Mouse (Mus musculus) large intestine, adult 2 months (tissue): ENCODE data around the gene Thbs1. TPM values are rescaled to one million over a fixed set of nuclear protein-coding genes. Genes with fewer than 3 reads are reported as not detected.

Source experiments
- DNase-seq: peaks from one replicate; pipeline ENCODE4 v3.0.0-alpha.2; 2012; ENCODE audit warnings: low read depth, low spot score
- WGBS: fragments of 180-500 bp; shearing (Covaris S2); methylation state at CpG from one replicate; pipeline ENCODE4 v1.1.7; 2018; 5-methylcytosine and 5-hydroxymethylcytosine counted together
- polyA plus RNA-seq: library from polyadenylated mRNA; depleted of rRNA; stranded (reverse); fragments of >200 nt; gene quantifications from 2 replicates; pipeline ENCODE4 v1.2.3, GENCODE M21; 2012

The Thbs1 gene
- polyA plus RNA-seq, 1 experiment, result 6.6 TPM

DNA sequence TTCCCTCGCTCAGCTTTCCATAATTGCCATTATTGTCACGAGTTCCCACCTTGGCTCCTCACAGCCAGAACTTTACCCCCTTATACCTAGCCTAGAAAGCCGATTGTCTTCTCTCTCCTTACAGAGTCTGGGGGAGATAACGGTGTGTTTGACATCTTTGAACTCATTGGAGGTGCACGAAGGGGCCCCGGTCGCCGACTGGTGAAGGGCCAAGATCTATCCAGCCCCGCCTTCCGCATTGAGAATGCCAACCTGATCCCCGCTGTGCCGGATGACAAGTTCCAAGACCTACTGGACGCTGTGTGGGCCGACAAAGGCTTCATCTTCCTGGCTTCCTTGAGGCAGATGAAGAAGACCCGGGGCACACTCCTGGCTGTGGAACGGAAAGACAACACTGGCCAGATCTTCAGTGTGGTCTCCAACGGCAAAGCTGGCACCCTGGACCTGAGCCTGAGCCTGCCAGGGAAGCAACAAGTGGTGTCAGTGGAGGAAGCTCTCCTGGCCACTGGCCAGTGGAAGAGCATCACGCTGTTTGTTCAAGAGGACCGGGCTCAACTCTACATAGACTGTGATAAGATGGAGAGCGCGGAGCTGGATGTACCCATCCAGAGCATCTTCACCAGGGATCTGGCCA, 1.3 kb downstream of the Thbs1 start:
- no peak for DNase-seq
- WGBS, result 41% methylated on average over 21 of the region's 21 CpGs

DNA sequence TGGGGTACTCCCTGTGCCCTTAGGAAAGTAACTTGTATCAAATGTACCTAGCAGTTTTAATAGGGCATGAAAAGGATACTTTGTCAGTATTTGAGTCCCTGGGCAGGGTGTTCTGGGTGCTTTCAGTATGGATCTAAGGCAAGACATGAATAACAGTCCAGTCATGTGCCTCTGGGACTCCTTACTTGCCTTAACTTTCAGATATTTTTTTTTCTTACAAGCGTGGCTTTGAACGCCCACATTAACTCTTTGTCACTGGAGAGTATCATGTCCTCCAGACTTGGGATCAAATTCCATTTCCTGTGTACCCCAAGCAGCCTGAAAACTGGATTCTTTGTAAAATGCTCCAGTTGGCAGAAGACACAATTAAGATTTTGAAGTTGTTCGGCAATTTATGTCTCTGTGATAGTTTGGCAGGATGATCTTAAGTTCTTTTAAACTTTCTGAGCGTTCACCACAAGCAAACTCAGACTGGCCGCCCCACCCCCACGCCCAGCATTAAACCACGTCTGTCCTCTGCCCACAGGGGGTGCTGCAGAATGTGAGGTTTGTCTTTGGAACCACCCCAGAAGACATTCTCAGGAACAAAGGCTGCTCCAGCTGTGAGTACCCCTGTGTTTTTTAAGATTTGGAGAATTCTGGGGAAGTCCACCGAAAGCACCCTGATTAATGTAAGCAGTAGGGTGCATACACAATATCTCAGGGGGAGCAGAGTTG, 2.3 kb downstream of the Thbs1 start:
- WGBS, result 64% methylated on average over 8 of the region's 8 CpGs
- no peak for DNase-seq

DNA sequence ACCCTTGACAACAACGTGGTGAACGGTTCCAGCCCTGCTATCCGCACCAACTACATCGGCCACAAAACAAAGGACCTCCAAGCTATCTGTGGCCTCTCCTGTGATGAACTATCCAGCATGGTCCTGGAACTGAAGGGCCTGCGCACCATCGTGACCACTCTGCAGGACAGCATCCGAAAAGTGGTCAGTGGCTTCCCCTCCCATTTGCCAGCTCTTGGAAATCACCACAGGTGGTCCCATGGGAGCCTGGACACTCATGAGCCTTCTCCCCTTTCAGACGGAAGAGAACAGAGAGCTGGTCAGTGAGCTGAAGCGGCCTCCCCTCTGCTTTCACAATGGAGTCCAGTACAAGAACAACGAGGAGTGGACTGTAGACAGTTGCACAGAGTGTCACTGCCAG, 3.0 kb downstream of the Thbs1 start:
- 90% methylated on average over 10 of the region's 10 CpGs for WGBS
- DNase-seq, result no peak

DNA sequence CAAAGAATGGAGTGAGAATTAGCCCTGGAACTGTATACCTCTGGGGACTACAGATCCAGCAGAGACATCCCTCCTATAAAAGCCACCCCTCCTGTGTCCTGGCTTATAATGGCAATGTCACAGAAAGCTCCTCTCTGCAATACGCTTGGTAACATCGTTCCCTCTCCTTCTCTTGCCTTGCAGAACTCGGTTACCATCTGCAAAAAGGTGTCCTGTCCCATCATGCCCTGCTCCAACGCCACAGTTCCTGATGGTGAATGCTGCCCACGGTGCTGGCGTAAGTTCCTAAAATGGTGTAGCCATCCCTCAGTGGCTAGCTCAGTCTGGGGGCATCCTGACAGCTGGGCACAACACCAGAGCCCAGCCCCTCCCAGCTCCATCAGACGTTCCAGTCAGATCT, 4.0 kb downstream of the Thbs1 start:
- WGBS, result 70% methylated on average over 7 of the region's 7 CpGs
- DNase-seq, result no peak

DNA sequence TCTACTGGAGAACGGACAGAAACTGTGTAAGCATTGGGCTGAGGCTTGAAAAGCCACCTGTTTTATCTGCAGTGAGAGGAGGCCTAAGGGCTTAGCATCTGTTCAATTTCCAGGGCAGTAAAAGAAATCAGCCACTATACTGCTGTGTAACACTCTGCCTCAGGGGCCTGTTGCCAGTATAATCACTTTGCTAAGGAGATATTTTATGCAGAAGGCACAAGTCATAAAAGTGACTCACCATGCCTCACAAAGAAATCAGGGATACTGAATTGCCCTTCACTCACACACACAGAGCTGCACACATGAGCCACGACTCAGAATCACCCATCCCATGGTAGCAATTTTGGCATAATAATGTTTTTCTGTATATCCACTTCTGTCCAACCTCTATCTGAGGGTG, 4.5 kb downstream of the Thbs1 start:
- 22% methylated on average over 2 of the region's 2 CpGs for WGBS
- no peak for DNase-seq

DNA sequence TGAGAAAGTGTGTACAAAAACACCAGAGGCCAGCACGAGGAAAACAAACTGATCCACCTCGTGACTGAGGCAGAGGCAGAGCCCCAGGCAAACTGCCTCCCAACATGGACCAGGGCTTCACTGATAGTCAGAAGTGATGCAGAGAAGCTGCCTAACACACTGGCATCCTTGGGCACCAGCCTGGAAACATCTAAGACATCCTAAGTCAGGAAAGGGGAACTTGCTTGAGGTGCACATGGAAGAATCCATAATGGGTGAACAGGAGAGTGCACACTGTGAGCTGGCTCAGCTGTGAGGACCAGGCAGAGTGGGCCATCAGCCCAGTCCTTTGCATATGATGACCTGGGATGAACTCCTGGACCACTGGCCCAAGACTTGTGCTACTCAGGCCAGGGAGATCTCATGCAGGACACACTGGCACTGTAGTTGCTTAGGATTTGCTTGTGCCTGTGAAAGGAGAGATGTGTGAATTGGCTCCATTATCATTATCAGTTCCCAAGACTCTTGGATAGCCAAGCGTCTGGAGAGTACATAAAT, 5.1 kb downstream of the Thbs1 start:
- no peak for DNase-seq
- 46% methylated on average over 3 of the region's 3 CpGs for WGBS

DNA sequence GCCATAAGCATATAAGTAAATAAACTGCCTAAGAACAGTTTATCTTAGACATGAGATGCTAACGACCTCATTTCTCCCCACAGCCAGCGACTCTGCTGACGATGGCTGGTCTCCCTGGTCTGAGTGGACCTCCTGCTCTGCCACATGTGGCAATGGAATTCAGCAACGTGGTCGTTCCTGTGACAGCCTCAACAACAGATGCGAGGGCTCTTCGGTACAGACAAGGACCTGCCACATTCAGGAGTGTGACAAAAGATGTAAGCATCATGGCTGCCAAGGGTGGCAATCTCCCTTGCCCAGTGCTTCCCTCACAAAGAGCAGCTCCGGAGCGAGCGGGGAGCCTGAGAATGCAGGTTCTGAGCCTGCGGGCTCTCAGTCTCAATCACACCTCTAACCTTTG, 5.7 kb downstream of the Thbs1 start:
- DNase-seq, result no peak
- WGBS, result 69% methylated on average over 11 of the region's 11 CpGs

DNA sequence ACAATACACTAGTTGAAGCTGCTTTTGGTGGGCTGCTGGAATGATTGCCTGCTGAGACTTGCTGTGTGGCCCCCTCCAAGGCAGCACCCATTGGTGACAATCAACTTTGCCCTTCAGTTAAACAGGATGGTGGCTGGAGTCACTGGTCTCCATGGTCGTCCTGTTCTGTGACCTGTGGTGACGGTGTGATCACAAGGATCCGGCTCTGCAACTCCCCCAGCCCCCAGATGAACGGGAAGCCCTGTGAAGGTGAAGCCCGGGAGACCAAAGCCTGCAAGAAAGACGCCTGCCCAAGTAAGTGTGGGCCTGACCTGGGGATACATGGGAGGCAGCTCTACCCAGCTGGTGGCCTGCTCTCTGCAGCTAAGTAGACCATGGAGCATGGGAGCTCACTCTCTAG, 6.4 kb downstream of the Thbs1 start:
- no peak for DNase-seq
- 91% methylated on average over 6 of the region's 6 CpGs for WGBS

DNA sequence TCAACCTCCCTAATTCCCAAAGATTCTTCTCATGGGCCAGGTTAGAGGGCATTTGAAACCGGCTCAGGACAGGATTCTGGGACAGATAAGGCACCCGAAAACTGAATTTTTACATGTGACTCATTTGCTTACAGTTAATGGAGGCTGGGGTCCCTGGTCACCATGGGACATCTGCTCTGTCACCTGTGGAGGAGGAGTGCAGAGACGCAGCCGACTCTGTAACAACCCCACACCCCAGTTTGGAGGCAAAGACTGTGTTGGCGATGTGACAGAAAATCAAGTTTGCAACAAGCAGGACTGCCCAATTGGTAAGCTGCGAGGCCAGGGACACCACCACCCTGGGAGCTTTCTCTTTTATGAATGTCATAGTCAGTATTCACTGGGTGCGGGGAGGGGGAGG, 6.8 kb downstream of the Thbs1 start:
- 94% methylated on average over 7 of the region's 7 CpGs for WGBS
- DNase-seq, result no peak

DNA sequence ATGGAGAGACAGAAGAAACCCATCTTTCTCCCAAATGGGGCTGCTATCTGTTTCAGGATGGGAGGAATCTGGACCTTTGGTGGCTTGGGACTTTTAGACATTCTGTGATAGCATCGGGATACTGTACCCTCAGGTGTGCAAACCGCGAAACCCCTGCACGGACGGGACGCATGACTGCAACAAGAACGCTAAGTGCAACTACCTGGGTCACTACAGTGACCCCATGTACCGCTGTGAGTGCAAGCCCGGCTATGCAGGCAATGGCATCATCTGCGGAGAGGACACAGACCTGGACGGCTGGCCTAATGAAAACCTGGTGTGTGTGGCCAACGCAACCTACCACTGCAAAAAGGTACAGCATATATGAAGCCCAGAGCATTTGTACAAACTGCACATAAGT, 8.0 kb downstream of the Thbs1 start:
- DNase-seq, result no peak
- WGBS, result 97% methylated on average over 12 of the region's 12 CpGs

DNA sequence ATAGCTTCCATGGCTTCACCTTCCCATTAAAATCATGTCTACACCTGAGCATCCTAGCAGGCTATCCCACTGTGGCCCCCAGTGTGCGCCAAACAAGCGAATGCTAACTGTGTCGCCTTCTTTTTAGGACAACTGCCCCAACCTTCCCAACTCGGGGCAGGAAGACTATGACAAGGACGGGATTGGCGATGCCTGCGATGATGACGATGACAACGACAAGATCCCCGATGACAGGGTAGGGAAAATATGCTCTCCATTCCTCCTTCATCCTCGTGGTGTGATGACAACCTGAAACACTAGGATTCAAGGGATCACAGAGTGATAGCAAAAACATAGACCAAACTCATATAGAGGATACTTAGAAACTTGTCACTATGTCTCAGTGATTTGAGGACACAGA, 8.4 kb downstream of the Thbs1 start:
- no peak for DNase-seq
- 96% methylated on average over 11 of the region's 11 CpGs for WGBS

DNA sequence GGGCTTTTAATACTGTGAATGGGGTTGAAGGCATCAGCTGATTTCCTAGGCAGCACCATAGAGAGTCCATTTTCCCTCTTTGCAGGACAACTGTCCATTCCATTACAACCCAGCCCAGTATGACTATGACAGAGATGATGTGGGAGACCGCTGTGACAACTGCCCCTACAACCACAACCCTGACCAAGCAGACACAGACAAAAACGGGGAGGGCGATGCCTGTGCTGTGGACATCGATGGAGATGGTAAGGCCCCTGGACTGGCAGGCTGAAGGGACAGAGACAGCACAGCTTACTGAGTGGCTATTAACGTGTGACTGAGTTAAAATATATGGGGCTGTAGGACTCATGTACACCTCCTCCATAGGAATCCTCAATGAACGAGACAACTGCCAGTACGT, 9.1 kb downstream of the Thbs1 start:
- DNase-seq, result no peak
- WGBS, result 95% methylated on average over 7 of the region's 7 CpGs

DNA sequence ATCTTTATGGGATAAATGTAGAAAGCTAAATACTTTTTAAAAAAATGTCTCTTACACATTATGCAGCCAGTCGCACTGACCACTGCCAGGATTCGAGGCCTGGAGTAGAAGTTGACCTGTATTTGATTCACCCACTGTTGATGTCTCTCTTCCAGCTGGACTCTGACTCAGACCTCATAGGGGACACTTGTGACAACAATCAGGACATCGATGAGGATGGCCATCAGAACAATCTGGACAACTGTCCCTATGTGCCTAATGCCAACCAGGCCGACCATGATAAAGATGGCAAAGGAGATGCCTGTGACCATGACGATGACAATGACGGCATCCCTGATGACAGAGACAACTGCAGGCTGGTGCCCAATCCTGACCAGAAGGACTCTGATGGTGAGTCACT, 10.6 kb downstream of the Thbs1 start:
- 94% methylated on average over 6 of the region's 6 CpGs for WGBS

DNA sequence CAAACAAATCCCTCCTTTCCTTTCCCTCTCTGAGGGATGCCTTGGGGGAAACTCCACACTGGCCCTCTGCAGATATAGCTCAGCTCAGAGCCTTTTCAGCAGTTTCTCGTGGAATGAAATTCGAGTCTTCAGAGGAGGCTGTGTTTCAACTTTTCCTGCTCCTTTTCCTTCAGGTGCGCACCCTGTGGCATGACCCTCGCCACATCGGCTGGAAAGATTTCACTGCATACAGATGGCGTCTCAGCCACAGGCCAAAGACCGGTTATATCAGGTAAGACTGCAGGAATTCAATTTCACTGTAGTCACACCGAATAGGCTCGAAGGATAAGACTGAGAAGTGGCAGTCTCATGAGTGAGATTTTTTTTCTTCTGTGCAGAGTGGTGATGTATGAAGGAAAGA, 12.1 kb downstream of the Thbs1 start:
- WGBS, result 92% methylated on average over 9 of the region's 9 CpGs
- no peak for DNase-seq

More for the DNA sequence above, 10.6 kb downstream of the Thbs1 start:
- no peak for DNase-seq

DNA sequence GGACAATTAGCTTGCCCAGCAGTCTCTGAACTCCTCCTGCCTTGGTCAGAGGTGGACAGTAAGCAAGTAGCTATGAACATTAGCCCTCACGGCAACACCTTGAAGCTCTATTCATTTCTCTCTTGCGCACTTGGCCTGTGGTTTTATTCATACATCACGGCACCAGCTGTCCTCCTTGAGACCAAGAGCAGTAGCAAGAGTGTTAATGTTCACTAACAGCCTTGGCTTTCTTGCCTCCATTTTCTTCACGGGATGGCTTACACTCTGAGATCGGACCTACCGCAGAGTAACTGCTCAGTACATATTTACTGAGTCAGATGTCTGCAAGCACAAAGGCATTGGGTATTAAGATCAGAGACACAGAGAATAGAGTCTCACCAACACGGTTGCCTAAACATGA, 12.8 kb downstream of the Thbs1 start:
- WGBS, result 83% methylated on average over 7 of the region's 7 CpGs
- no peak for DNase-seq

DNA sequence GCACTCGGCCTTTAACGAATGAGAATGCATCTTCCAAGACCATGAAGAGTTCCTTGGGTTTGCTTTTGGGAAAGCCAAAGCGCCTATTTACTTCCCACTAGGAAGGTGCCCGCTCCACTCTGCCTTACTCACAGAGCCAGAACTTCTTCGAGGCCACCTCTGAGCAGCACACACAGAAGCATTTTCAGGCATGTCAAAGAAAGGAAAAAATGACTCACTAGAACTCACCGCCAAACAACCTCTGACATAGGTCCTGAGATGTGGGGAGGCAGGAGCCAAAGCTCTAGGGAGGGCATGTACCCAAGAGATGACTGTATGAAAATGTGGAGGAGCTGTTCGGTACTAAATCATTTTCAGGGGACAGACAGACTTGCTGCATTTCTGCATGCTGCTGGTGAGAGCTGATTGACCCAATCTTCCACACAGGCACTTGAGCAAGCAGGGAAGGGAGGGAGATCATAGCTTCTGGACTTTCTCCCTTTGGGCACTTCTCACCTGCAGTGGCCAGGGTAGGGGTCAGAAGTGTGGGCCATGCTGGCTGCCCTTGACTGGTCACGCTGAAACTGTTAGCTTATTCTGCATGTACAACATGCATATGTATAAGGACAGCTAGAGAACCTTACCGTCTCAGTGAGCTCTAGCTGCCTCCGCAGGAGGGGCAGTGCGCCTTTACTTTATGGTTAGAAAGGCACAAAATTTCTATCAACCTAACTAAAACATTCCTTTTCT, 13.7 kb downstream of the Thbs1 start:
- 54% methylated on average over 11 of the region's 11 CpGs for WGBS
- DNase-seq, result no peak

DNA sequence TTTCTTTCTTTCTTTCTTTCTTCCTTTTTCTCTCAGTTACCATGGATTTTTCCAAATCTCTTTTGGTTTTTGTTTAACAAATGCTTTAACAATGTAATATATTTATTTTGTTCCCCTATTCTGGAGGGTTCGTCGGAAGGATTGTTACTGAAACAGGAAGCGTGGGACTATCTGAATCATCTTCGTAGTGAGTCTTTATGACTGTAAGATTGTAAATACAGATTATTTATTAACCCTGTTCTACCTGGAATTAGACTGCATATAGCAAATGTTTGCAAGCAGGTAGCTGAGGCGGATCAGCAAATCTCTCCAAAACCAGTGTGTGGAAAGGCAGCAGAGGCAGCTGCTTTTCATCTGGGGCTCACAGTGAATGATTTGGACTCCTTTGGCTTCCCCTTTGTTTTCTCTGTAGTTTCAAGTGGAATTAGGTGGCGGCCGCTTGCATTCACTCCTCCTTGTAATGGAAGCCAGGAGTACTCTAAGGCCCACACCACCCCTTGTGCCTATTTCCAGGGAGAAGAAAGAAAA, 14.3 kb downstream of the Thbs1 start:
- WGBS, result 20% methylated on average over 7 of the region's 7 CpGs

DNA sequence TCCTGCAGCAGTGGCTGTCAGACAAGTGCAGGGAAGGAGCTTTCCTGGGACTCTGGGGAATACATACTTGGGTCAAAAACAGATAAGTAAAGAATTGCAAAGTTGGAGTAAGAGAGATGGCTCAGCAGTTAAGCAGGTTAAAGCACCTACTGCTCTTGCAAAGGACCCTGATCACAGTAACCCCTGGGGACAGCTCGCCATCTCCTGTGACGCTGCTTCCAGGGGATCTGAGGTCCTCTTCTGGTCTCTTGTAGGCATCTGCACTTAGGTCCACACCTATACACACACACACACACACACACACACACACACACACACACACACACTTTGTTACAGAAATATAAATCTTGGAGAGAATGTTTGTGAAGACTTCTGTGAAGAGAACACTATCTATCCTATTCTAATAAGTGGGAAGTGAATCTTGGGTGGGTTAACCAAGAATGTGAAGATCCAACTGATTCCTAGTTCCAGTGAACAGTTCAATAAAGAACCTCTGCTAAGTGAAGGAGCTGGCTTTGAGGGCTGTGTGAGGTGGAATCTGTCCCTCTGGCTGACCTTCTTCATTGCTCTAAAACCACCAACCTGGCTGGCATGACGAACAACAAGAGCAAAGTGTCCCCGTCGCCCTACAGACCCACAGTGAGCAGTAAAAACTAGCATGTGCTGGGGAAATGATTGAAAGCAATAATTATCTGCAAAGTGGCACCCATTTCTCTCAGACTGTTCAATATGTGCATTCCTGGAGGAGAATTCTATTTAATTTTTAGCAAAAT, 16.0 kb downstream of the Thbs1 start:
- no peak for DNase-seq
- WGBS, result 75% methylated on average over 5 of the region's 5 CpGs

More for the DNA sequence above, 14.3 kb downstream of the Thbs1 start:
- no peak for DNase-seq

DNA sequence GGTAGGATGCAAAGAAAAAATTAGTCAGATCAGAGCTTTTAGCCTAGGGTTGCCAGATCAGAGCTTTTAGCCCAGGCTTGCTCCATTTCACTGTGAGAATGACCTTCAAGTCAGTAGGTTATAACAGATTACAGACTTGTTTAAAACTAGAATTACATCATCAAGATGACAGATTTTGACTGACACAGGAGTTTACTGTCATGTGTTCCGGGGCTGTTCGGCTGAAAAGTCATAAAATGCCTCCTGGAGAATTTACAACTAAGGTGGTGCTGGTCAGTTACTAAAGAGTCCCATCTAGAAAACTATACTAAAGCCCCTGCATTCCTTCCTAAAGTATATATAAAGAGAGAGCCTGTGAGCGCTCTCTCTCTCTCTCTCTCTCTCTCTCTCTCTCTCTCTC, 16.6 kb downstream of the Thbs1 start:
- WGBS, result 19% methylated on average over 3 of the region's 3 CpGs
- DNase-seq, result no peak

DNA sequence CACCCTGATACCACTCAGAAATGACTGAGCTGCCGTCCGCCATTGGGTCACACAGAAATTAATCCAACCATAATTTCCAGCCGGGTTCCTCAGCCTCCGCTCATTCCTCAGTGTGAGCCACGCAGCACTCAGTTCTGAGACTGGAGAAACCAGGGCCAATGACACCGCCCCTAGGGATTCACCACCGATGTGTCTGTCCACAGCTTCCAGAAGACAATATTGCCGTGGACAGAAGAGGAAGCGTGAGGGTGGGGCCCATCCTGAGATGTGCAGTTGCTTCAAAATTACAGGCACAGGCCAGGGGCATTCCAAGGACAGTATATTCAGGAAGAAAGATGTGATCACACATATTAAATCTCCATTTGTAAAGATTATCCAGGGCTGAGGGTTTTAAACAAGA, 25.4 kb downstream of the Thbs1 start:
- 83% methylated on average over 9 of the region's 9 CpGs for WGBS
- DNase-seq, result no peak
